Mouse (Mus musculus) adrenal gland, postnatal 36 days (tissue): Measurements from ENCODE around the gene Ifrd1. TPM values are rescaled to one million over a fixed set of nuclear protein-coding genes. Genes with fewer than 3 reads are reported as not detected.
A peak's percentile ranks its signal among the peaks of the same experiment; 100 is the strongest.

Source experiments
- DNase-seq, 2 experiments: peaks; one replicate each; pipeline ENCODE4 v3.0.0; 2021; ENCODE audit warnings: mixed read lengths in 1 of 2
- total RNA-seq, 2 experiments: library from RNA; stranded (reverse); gene quantifications; 2 replicates each; pipeline ENCODE4 v1.2.3; 2021

Ifrd1 gene
- total RNA-seq, 2 experiments from 2014 or later, result 150 to 205 TPM

- no peak for DNase-seq
Observed at GRCm38 (mm10) chr12:40243241-40243640, 5.1 kb downstream of the Ifrd1 start.

GRCm38 (mm10) chr12:40239161-40239560, 9.1 kb downstream of the Ifrd1 start:
- no peak for DNase-seq

DNA sequence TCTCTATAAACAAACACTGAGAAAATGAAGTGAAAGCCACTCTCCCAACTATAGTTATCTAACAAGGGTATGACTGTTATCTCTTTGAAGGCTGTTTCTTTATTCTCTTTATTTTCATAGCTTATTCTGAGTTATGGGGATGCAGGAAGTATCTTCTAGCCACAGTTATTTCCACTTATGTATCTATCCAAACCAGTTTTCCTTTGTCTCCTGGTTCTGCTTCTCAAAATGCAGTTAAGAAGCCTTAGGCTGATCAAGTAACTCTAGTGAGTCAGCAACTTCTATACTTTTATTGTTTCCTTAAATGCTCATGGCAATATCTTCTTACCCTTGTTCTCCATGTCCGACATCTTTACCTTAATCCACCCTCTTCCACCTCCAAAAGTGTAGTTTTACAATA, 16.1 kb downstream of the Ifrd1 start:
- DNase-seq, result no peak

- DNase-seq, result no peak
Observed at GRCm38 (mm10) chr12:40231632-40232031, 16.7 kb downstream of the Ifrd1 start.

DNA sequence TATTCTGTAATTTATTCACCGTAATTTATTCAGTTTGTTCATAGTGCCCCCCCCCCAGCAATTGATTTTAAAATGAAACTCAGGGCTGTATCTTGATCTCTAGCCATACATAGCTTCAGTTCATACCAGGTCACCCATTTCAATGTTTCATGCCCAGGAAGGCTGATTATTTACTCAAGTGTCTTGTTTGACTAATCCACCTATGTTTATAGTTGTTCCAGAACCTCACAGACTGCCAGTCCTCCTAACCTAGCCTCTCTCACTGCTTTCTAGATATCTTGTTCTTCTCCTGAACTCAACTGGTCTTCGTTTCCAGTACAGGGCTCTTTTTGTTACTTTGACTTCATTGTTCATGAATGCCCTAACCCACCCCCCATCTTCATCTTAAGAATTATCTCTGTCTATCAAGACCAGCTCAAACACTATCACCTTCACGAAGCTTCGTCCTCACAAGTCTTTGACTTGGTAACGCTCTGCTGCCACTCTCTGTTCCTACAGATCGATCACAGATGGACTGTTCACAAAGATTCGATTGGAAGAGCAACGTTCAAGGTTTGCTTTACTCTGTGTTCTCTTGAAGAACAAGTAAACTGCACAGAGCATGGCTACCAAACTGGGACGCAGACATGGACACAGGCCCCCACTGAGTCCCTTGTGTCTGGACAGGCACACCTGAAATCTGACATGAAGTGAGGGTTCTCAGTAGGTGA, 24.0 kb downstream of the Ifrd1 start:
- DNase-seq, result no peak

- DNase-seq, result peak; percentile 22 to 30
Observed at GRCm38 (mm10) chr12:40223676-40224075, 24.6 kb downstream of the Ifrd1 start.

DNA sequence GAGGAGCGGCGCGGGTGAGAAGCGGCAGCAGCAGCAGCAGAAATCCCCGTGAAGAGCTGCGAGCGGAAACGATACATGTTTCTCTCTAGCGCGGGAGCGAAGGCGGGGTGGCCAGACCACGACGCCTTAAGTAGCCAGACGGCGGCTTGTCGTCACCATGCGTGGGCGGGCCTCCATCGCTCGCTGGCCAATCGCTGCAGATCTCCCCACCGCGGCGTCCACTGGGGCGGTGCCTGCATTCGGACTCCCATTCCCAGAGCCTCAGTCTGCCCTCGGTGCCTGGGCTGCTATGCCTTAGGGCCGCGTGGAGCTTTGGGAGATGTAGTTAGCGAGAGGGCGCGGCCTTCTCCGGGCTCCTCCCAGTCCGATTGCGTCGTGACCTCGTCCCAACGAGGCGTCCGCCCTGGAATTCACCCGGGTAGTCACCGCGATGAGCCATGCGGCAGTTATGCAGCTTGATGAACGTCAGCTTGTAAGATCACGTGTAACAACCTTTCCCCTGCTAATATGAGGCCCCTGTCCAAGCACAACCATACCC, 25.2 kb downstream of the Ifrd1 start:
- peak; percentile 98 to 99 for DNase-seq

DNA sequence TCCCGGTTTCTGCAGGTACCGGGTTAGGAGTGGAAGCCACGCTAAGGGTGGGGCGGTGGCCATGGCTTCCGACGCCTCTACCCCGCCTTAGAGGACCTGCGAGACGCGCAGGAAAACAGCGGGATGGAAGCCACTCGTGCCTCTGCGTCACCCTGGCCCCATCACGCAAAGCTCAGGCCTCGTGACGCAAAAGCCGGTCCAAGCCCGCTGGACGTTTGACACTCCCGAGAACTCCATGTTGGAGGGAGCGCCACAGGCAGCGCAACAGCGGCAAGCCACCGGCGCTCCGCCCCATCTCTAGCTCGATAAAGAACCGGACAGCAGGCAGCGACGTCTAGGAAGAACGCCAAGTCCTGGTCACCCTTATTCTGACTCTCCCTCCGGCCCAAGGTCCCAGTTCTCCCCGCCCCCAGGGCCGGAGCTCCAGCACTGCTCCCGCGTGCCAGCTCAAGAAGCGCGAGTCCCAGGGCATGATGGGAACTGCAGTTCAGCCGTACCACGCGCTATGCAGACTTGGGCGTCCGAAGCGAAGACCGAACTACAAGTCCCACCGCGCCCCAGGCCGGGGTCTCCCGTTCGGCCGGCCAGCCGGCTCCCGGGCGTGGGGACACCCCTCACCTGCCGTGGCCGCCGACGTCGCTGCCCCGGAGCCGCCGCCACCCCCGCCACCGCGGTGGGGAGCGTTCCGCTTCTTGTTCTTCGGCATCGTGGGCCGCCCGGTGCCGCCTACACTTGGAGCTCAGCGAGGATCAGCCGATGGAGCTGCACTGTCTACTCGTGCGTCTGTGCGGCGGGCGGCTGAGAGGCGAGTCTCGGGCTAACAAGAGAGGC, 25.8 kb downstream of the Ifrd1 start:
- peak; percentile 97 for DNase-seq

DNA sequence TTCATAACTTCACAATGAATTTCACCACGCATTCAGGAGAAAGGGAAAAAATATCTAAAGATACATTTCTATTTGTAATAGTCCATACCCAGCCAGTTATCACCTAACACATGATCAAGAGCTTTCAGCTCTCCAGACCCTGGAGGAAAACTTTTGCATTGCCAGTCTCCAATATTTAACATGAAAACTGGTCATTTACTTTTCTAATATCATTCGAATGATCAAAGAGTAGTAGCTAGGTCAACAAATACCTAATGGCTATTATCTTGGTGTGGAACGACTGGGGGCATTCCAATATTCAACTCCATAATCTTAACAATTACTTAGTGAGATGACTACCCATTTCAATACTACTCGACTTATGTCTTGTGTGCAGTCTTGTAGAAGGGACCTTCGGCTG, 26.7 kb downstream of the Ifrd1 start:
- DNase-seq, result no peak

- no peak for DNase-seq
Observed at GRCm38 (mm10) chr12:40220896-40221295, 27.4 kb downstream of the Ifrd1 start.

DNA sequence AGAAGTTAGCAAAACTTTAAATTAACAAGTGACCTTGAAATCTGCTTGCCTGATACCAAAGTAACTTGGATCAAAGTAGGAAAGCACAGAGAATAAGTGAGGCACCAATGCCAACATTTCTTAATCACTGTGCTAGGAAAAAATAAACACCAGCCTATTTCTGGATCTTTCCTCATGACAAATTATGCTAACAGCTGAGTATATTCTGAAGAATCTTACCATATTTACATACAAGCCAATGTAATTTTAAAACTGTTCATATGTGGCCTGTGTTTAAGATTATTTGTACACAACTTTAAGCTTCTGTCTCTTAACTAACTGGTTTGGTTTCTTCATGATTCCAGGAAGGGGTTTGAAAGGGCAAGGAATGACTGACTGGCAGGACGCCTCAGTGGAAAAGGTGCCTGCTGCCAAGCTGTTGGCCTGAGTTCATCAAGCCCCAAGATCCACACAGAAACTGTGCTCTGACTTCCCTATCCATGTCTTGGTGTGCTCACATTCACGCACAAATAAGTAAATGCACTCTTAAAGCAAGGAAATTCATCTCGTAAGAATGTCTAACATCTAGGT, 28.2 kb downstream of the Ifrd1 start:
- DNase-seq, result peak; percentile 53 to 63

DNA sequence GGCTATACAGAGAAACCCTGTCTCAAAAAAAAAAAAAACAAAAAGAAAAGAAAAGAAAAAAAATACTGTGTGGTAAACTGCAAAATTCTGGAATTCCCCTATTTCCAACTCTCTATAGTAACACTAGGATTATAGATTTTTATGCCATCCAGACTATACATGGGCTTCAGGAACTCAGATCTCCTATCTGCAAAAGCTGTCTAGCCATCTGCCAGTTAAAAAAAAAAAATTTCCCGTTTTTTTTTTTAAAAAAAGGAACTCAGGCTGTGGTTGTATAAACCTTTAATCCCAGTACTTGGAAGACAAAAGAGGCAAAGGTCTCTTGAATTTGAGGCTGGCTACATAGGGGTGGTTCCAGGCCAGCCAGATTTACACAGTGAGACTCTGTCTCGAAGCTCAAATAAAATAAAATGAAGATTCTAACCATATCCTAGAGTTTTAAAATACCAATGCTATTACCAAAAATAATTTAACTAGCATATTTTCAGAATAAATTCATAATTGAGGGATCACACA, 29.8 kb downstream of the Ifrd1 start:
- DNase-seq, result no peak

DNA sequence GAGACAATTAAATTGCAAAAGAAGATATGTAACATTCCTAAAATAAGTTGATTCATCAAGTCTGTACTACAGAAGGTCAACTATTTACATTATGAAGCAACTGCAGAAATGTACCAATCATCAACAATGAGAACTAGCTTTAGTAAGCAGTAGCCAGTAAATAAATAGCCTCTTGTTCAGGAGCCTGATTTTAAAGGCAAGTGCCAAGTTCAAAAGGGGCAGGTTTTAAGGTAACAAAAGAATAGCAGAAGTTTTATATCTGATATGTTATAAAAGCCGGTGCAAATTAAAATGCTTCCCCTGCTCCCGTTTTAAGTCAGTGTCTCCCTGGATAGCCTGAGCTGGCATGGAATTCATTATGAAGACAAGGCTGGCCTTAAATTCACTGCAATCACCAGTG, 30.5 kb downstream of the Ifrd1 start:
- DNase-seq, result no peak

DNA sequence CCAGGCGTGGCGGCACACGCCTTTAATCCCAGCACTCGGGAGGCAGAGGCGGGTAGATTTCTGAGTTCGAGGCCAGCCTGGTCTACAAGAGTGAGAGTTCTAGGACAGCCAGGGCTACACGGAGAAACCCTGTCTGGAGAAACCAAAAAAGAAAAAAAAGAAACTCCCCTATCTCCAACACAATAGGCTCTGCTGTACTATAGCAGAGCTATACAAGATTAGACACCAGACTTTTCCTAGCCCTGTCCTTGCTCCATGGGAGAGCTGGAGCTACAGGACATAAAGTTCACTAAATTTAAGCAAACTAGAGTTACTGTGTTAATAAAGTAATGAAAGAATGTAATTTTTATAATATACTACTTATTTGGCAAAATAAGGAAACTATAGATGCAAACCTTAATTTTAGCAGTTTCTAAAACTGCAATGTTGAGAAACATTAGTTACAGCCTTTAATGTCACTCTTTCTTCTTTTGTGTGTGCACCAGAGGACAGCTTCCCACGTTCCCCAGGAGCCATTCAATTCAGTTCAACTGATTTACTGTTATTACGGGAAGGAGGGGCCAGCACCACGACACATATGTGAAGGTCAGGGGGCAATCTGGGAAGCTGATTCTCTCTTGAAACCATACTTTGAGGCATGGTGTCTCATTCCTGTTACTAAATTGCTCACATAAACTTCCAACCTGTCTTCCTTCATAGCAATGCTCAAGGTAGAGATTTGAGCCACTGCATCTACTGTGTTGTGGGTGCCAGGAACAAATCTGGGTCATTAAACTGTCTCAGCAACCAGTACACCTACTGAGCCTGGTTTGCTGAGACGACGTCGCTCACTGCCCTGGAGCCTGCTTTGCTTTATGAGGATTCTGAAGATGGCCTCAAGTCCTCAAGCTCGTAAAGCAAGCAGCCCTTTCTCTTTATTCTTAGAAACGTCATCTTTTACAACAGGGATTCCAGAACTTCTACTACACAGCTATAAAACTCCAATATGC, 33.1 kb downstream of the Ifrd1 start:
- no peak for DNase-seq

DNA sequence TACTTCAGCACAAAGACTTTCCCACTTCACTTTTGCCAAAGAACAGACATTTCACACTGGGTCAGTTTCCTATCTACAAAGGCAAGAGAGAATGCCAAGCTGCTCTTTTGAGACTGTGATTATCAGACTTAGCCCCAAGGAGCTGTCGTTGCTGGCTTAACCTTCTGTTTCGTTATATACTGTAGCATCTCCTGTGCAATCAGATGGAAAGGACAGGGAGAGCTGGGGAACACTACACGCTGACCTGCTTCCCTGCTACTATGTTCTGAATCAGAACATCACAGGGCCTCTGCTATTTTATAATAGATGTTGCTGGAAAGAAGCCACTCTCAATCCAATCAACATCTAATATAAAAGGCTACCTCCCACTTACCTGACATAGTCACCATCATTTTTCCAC, 39.3 kb downstream of the Ifrd1 start:
- no peak for DNase-seq

GRCm38 (mm10) chr12:40207909-40208308, 40.4 kb downstream of the Ifrd1 start:
- DNase-seq, result no peak

GRCm38 (mm10) chr12:40202161-40203035, 45.9 kb downstream of the Ifrd1 start:
- peak; percentile 44 to 53 for DNase-seq

DNA sequence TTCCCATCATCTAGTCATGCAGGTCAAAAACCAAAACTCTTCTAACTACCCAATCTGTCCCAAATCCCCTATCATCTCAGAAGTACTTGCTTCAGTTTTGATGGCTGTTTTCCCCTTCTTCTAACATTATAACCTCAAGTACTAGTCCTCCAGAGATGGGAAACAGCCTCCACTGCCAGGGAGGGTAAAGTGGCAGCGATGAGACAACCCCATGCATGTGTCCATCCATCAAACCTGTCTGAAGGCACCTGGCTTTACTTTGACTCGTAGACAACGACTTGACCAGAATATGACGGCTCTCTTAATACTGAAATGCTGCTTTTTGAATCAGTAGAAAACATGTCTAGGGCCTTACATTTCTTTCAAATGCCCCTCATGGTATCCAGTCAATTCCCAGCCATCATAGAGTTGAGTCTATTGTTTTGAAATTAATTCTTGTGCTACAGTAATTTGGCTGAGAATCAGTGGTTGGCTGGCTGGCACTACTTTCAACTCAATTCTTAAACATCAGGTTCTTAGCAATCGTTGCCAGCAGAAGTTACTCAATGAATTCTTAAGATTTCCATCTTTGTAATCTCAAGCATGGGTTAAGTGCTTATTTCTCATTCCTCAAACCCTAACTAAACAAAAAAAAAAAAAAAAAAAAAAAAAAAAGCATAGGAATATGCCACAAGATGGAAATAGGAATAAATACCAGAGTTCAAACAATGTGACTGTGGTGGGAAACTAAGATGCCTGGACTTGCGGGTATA, 47.6 kb downstream of the Ifrd1 start:
- no peak for DNase-seq

DNA sequence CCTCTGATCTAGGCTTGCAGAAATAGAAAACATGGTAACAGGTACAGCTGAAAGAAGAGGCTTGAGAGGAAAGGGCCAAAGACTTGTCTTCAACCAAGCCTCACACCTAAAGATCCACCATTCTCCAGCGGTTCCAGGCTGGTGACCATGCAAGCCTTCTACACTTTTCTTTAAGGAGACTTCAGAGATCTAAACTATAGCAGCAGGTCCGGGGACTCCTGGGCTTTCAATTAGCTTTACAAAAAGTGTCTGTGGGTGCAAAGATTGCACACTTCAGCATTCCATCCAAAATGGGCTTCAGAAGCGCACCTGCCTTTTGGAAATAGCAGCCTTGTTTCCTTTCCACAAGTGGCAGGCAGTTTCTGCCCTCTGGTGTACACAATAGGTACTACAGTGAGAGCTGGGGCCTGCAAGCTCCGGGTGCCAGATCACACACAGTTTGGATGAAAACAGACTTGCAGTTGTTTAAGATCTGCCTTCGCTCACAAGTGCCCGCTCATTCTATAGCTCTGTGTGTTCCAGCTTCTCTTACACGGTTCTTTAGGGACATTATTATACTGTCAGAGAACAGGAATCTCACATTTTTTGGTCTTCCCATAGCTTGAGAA, 48.4 kb downstream of the Ifrd1 start:
- DNase-seq, result peak; percentile 61 to 69
